Mouse (Mus musculus) c-Kit-negative CD71-positive TER-119-positive erythroid progenitor cells, embryonic 14.5 days (primary cell): ENCODE measurements around the gene Rhbdl2.

Experiments used
- DNase-seq: peaks from one replicate; pipeline ENCODE4 v3.0.0-alpha.2; 2013; ENCODE audit warnings: low read depth, low spot score

Gene Rhbdl2

GRCm38 (mm10) chr4:123787191-123787985 is at the start of gene Rhbdl2:
Rhbdl2 (plus strand) TSS chr4:123787874.
- no peak for DNase-seq

GRCm38 (mm10) chr4:123738708-123739107 is 49.0 kb upstream of the Rhbdl2 start:
- DNase-seq: no peak

GRCm38 (mm10) chr4:123742891-123743290 is 44.8 kb upstream of the Rhbdl2 start:
- DNase-seq: no peak

- DNase-seq: no peak
Observed at GRCm38 (mm10) chr4:123745221-123745775, 42.4 kb upstream of the Rhbdl2 start.

- peak; percentile 30 for DNase-seq
Observed at GRCm38 (mm10) chr4:123748726-123749415, 38.8 kb upstream of the Rhbdl2 start.

- DNase-seq: no peak
Observed at GRCm38 (mm10) chr4:123749484-123750130, 38.1 kb upstream of the Rhbdl2 start.

GRCm38 (mm10) chr4:123750152-123750651 is 37.5 kb upstream of the Rhbdl2 start, which contains the start of gene Akirin1:
Akirin1 (minus strand) TSS chr4:123750345.
- peak; percentile 90 for DNase-seq

- no peak for DNase-seq
Observed at GRCm38 (mm10) chr4:123750707-123751312, 36.9 kb upstream of the Rhbdl2 start.

- DNase-seq: no peak
Observed at GRCm38 (mm10) chr4:123758306-123758705, 29.4 kb upstream of the Rhbdl2 start.

GRCm38 (mm10) chr4:123765071-123765470 is 22.6 kb upstream of the Rhbdl2 start:
- DNase-seq: no peak

- DNase-seq: no peak
Observed at GRCm38 (mm10) chr4:123767807-123768206, 19.9 kb upstream of the Rhbdl2 start.

- no peak for DNase-seq
Observed at GRCm38 (mm10) chr4:123768234-123768633, 19.4 kb upstream of the Rhbdl2 start.

- DNase-seq: no peak
Observed at GRCm38 (mm10) chr4:123792666-123793065, 5.0 kb downstream of the Rhbdl2 start.

GRCm38 (mm10) chr4:123793136-123793535 is 5.5 kb downstream of the Rhbdl2 start:
- no peak for DNase-seq

GRCm38 (mm10) chr4:123795057-123795456 is 7.4 kb downstream of the Rhbdl2 start:
- DNase-seq: no peak

GRCm38 (mm10) chr4:123797403-123797802 is 9.7 kb downstream of the Rhbdl2 start:
- DNase-seq: no peak

- DNase-seq: no peak
Observed at GRCm38 (mm10) chr4:123797856-123798255, 10.2 kb downstream of the Rhbdl2 start.

- DNase-seq: no peak
Observed at GRCm38 (mm10) chr4:123803642-123804041, 16.0 kb downstream of the Rhbdl2 start.

GRCm38 (mm10) chr4:123808304-123808703 is 20.6 kb downstream of the Rhbdl2 start:
- no peak for DNase-seq

- no peak for DNase-seq
Observed at GRCm38 (mm10) chr4:123810475-123811295, 23.0 kb downstream of the Rhbdl2 start.
